7 mouse cellular contexts compared by ENCODE assay signal in genomic region chr3:130617439-130617898, GRCm38 (mm10). TPM values are rescaled to one million over a fixed set of nuclear protein-coding genes. Genes with fewer than 3 reads are reported as not detected.
DNase-seq lines count a peak whose midpoint lies in the region; ATAC-seq and TF ChIP-seq lines count a peak whose summit lies in the region.

Gene Etnppl, plus strand, starts transcription at chr3:130617448.

- H3K9me3 ChIP-seq in lung, embryonic 14.5 days (ENCODE audit: low read depth, low read length): no peaks in the 10 kb centered on the region
- H3K9me3 ChIP-seq in forebrain, embryonic 13.5 days (replicated peaks): no peaks in the 10 kb centered on the region
- H3K9me3 ChIP-seq in kidney, embryonic 16.5 days (ENCODE audit: low read length): no peaks in the 10 kb centered on the region

- H3K4me2 ChIP-seq in lung, embryonic 14.5 days: peak within 1 kb of the TSS; percentile 39
- peak within 1 kb of the TSS; percentile 51 for H3K4me2 ChIP-seq in forebrain, embryonic 13.5 days
- peak within 1 kb of the TSS; percentile 55 for H3K4me2 ChIP-seq in kidney, embryonic 16.5 days (replicated peaks; ENCODE audit: low read depth, low read length)

- no peak within 1 kb of the TSS for H3K9ac ChIP-seq in lung, embryonic 14.5 days
- 0 out of 2 replicates have a peak within 1 kb of the TSS, but pooled peaks have one; percentile 21 for H3K9ac ChIP-seq in forebrain, embryonic 13.5 days
- H3K9ac ChIP-seq in kidney, embryonic 16.5 days (replicated peaks; ENCODE audit: low read length): no peak within 1 kb of the TSS

- no peak within 1 kb of the TSS for H3K27ac ChIP-seq in lung, embryonic 14.5 days (ENCODE audit: low read depth)
- no peak within 1 kb of the TSS for H3K27ac ChIP-seq in forebrain, embryonic 13.5 days
- H3K27ac ChIP-seq in kidney, embryonic 16.5 days (ENCODE audit: low read length): no peak within 1 kb of the TSS

- peak; percentile 41; the same call in 1 of the 2 replicates for ATAC-seq in lung, embryonic 14.5 days (ENCODE audit: insufficient read depth)
- peak; percentile 36; the same call in 1 of the 2 replicates for ATAC-seq in forebrain, embryonic 13.5 days
- ATAC-seq in kidney, embryonic 16.5 days (ENCODE audit: low FRiP score, low TSS enrichment): peak; percentile 80

- H3K36me3 ChIP-seq in lung, embryonic 14.5 days (ENCODE audit: insufficient read depth): no peaks in the 10 kb centered on the region
- no peaks in the 10 kb centered on the region for H3K36me3 ChIP-seq in forebrain, embryonic 13.5 days (ENCODE audit: poor library complexity, severe bottlenecking)
- H3K36me3 ChIP-seq in kidney, embryonic 16.5 days (ENCODE audit: insufficient read depth, low read length): no peaks in the 10 kb centered on the region

- peak; percentile 35 for DNase-seq in lung, embryonic 14.5 days
- no peak for DNase-seq in lung, postnatal 36 days
- DNase-seq in neural tube, embryonic 10.5 days (ENCODE audit: extremely low spot score, low spot score): peak; percentile 36
- no peak for DNase-seq in left cerebral cortex, postnatal 4 days
- DNase-seq in urinary bladder, adult 2 months (ENCODE audit: low spot score): no peak

- intact Hi-C loops in left cerebral cortex, postnatal 4 days (cut with DNase I): no loop called here

- TF ChIP-seq CTCF in lung, embryonic 14.5 days (IDR thresholded peaks at IDR 0.05; ENCODE audit: low read depth): no peak

- WGBS in lung, embryonic 14.5 days: 3% methylated on average over 10 of the region's 10 CpGs
- 5% methylated on average over 10 of the region's 10 CpGs for WGBS in forebrain, embryonic 13.5 days
- 4% methylated on average over 10 of the region's 10 CpGs for WGBS in kidney, embryonic 16.5 days

- no peaks in the 10 kb centered on the region; the same call in 1 of the 2 replicates for H3K27me3 ChIP-seq in lung, embryonic 14.5 days (ENCODE audit: insufficient read depth, low read length)
- H3K27me3 ChIP-seq in forebrain, embryonic 13.5 days: peaks cover 3% of the 10 kb centered on the region; the same call in 1 of the 2 replicates
- no peaks in the 10 kb centered on the region for H3K27me3 ChIP-seq in kidney, embryonic 16.5 days (ENCODE audit: insufficient read depth, low read length)

- no peak within 1 kb of the TSS for H3K4me3 ChIP-seq in lung, embryonic 14.5 days (ENCODE audit: low read depth, low read length)
- H3K4me3 ChIP-seq in forebrain, embryonic 13.5 days: no peak within 1 kb of the TSS
- peak within 1 kb of the TSS; percentile 30 for H3K4me3 ChIP-seq in kidney, embryonic 16.5 days (ENCODE audit: low read length)

- H3K4me1 ChIP-seq in lung, embryonic 14.5 days (ENCODE audit: insufficient read depth): no peaks in the 10 kb centered on the region
- H3K4me1 ChIP-seq in forebrain, embryonic 13.5 days: peaks cover 16% of the 10 kb centered on the region
- peaks cover 10% of the 10 kb centered on the region; the same call in 1 of the 2 replicates for H3K4me1 ChIP-seq in kidney, embryonic 16.5 days (ENCODE audit: insufficient read depth, low read length)

RNA-seq across cellular contexts. Expression of gene Etnppl, which starts in this region (rescaled TPM):
- not detected in 2 replicates for polyA plus RNA-seq in lung, embryonic 14.5 days (2014; fragmentation: Nextera tagmentation; extraction: Ambion mirVana)
- not detected in 2 replicates for polyA plus RNA-seq in forebrain, embryonic 13.5 days (2015; fragmentation: Nextera tagmentation; extraction: Ambion mirVana)
- 0.55 and 0.91 TPM in 2 replicates for polyA plus RNA-seq in kidney, embryonic 16.5 days (2015; fragmentation: Nextera tagmentation; extraction: Ambion mirVana)
- not detected for total RNA-seq in left cerebral cortex, postnatal 4 days (2021)
- not detected in 2 replicates for polyA plus RNA-seq in urinary bladder, adult 2 months (2012; rRNA removed)

Comparison
In these comparisons a context has a peak if more than half of its experiments do, and no peak if none do; other contexts are left out.
1. Peak in DNase-seq, ATAC-seq and H3K4me2 ChIP-seq in lung, embryonic 14.5 days; RNA of the gene not detected or under 1 TPM.
2. Peak in ATAC-seq, H3K9ac ChIP-seq and H3K4me2 ChIP-seq in forebrain, embryonic 13.5 days; RNA of the gene not detected or under 1 TPM.
3. Peak in ATAC-seq, H3K4me3 ChIP-seq and H3K4me2 ChIP-seq in kidney, embryonic 16.5 days; RNA of the gene not detected or under 1 TPM.